Comparison of ENCODE assay signal across 8 mouse cellular contexts in genomic region chr17:8807345-8807744, GRCm38 (mm10).
A peak's percentile ranks its signal among the peaks of the same experiment; 100 is the strongest.
DNase-seq lines count a peak whose midpoint lies in the region; ATAC-seq and TF ChIP-seq lines count a peak whose summit lies in the region.
"Had no signal": no experiment of that assay in that cellular context is flagged by ENCODE, and none has a peak within 500 bp of the region (broad histone marks: within the 10 kb centered on the region; RNA-seq: fewer than 3 reads in every experiment).

No protein-coding gene starts in this region.

- no peak for DNase-seq in left cerebral cortex, adult 2 months (ENCODE audit: extremely low spot score in 1 of 2, low spot score in 2 of 2)
- DNase-seq in left cerebral cortex, adult 9 months (ENCODE audit: low spot score in 2 of 2), result no peak
- DNase-seq in MN1 (ENCODE audit: low spot score), result peak; percentile 52
- DNase-seq in gastrocnemius, postnatal 4 days (ENCODE audit: low spot score in 2 of 2), result no peak
- DNase-seq in gastrocnemius, adult 18-20 months (ENCODE audit: low spot score), result no peak

- intact Hi-C loops in left cerebral cortex, adult 2 months (cut with DNase I), result loop anchor here (5.0 kb wide), 2 partner anchors 125 to 170 kb away; no protein-coding TSS in a partner anchor

- peak; percentile 70 for ATAC-seq in megakaryocyte-erythroid progenitor cell, adult 5-6 weeks (replicated peaks; ENCODE audit: low FRiP score, low TSS enrichment, poor library complexity, severe bottlenecking)

- TF ChIP-seq CTCF in left cerebral cortex, adult 2 months (IDR thresholded peaks at IDR 0.05), result peak; percentile 74
- TF ChIP-seq CTCF in cortical plate, adult 2 months (IDR thresholded peaks at IDR 0.05; ENCODE audit: extremely low read depth, insufficient read depth, low read length), result peak; percentile 72

- no peak for TF ChIP-seq POLR2A in cortical plate, adult 2 months (IDR thresholded peaks at IDR 0.05; ENCODE audit: extremely low read depth, insufficient read depth, low read length)

- no peak overlapping the region for H3K27ac ChIP-seq in left cerebral cortex, adult 2 months
- no peak overlapping the region for H3K27ac ChIP-seq in cortical plate, adult 2 months (ENCODE audit: insufficient read depth, low read length)
- H3K27ac ChIP-seq: midbrain, embryonic 12.5 days had no signal

- H3K4me3 ChIP-seq in left cerebral cortex, adult 2 months, result no peak overlapping the region
- no peak overlapping the region for H3K4me3 ChIP-seq in cortical plate, adult 2 months (ENCODE audit: insufficient read depth, low read length)
- H3K4me3 ChIP-seq: midbrain, embryonic 12.5 days had no signal

- no peaks in the 10 kb centered on the region; the same call in none of the 2 replicates for H3K4me1 ChIP-seq in cortical plate, adult 2 months (ENCODE audit: control insufficient read depth, insufficient read depth, low read length)
